Mouse (Mus musculus) mesoderm, embryonic 11.5 days (tissue): Measurements from ENCODE around the gene Bcas1.

Experiments
- DNase-seq: peaks from one replicate; pipeline ENCODE4 v3.0.0-alpha.2; 2012; ENCODE audit warnings: low read depth, low spot score

The Bcas1 gene

GRCm38 (mm10) chr2:170310310-170310987, 117.2 kb downstream of the Bcas1 start:
- no peak for DNase-seq

- no peak for DNase-seq
Observed at GRCm38 (mm10) chr2:170308966-170309365, 118.7 kb downstream of the Bcas1 start.

DNA sequence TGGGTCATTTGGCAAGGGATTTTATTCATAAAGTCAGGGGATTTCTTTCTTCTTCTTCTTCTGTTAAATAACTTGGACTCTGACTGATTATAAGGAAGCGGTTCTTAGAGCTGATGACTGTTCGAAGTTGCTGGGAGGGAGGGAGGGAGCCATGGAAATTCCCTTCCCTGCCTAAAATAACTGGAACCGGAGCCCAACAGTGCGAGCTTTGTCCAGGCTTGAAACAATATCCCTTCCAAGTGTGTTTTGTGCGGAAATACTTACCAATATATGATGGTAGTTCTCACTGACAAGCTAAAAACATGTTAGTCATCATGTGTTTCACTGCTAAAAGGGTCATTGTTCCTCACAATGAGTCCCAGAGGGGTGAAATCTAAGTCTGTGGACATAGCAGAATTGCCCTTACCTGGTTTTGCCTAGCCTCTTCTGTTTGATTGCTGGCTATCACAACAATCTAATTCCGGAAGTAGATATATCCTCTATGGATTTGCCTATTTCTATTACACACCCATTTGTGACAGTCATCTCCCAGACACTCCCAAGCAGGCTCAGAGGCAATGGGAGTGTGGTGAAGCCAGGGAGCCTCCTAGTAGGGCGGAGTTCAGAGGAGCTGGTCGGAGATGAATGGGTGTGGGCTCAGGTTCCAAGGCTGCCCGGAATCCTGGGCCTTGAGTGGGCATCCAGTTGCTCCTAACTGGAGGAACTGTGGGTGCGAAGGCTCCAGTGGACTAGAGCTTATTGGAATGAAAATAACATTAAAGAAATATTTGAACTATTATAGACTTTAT, 119.4 kb downstream of the Bcas1 start:
- DNase-seq: no peak

DNA sequence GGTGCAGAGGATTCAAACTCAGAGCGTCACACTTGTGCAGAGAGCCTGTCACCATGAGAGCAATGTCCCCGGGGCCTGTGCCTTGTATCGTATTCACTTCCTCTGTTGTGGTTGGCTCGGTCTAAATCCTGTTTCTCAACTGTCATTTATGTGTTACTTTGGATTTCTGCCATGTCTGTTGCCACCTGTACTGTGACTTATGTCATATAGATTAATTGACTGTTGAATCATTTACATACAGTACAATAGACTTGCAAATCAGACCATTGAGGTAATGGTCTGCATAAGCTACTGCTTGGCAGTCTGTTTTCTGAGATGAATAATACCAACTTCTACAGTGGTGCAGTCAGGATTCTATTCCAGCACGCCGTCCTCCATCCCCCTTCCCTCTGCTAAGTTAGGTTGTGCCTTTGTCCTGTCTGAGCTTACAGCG, 120.0 kb downstream of the Bcas1 start:
- no peak for DNase-seq

GRCm38 (mm10) chr2:170306637-170307320, 120.9 kb downstream of the Bcas1 start:
- no peak for DNase-seq

- DNase-seq: no peak
Observed at GRCm38 (mm10) chr2:170304766-170305165, 122.9 kb downstream of the Bcas1 start.

GRCm38 (mm10) chr2:170303595-170303994, 124.0 kb downstream of the Bcas1 start:
- no peak for DNase-seq

GRCm38 (mm10) chr2:170302825-170303224, 124.8 kb downstream of the Bcas1 start:
- no peak for DNase-seq
